Mouse (Mus musculus): ENCODE data around the gene Cox4i2.

DNA sequence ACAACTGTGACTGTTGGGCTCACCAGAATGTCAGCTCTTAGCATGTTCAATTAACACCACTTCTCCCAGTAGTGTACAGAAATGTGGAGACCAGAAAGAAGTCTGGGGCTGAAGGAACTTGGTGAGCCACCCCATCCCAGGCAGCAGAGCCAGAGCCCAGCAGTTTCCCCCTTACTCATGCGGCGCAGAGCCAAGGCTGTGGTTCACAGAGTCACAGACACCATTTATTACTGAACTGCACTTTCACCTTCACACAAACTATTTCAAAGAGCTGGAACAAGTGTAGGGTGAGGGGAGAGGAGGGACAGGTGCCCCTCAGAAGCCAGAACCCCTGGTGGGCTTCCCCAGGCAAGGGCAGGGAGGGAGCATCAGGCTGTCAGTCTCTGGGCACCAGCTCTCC, 26.5 kb downstream of the Cox4i2 start:
- TF ChIP-seq CTCF (IDR thresholded peaks at IDR 0.05; ENCODE audit: low read depth, low read length) (no peak), POLR2A (IDR thresholded peaks at IDR 0.05; ENCODE audit: insufficient read depth, low read length) (no peak), EP300 (IDR thresholded peaks at IDR 0.05; ENCODE audit: insufficient read depth, low read depth, low read length) (no peak)
